Mouse (Mus musculus): Measurements from ENCODE around the gene Adarb1.
A peak's percentile ranks its signal among the peaks of the same experiment; 100 is the strongest.

Adarb1 gene

DNA sequence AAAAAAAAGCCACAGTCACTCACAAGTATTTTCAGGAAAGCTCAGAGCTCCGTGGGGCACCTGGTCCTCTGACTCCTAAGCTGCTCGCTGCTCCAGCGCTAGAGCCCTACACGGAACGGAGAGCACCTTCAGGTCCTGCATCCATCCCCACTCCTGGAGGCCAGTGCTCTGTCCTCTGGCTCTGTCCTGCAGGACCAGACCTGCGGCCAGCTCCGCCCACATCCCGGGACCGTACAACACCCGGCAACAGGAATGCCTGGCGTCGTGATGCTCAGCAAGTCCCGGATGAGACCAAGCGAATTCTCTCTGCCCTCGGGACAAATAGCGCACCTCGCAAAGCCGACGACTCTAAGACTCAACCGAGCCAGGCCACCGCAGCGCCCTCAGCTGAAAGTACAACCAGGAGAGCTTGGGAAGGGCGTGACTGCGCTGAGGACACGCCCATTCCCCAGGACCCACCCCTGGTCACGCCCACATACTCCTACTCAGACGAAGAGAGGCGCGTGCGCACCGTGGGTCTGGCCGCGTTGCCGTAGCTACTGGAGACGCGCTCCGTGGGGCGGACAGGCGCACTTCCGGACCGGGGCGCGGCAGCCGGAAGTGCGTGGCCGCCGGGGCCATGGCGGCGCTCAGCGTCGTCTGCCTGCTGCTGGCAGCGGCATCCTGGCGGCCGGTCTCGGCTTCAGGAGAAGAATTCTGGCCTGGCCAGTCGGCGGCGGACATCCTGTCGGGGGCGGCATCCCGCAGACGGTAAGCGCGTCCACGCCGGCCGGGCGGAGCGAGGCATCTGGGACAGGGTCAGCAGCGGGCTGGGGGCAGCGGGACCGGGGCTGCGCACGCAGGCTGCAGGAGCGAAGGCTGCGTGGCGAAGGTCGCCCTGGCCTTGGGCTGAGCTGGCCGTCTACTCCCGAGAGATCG, 159.1 kb downstream of the Adarb1 start, which contains the start of gene Pofut2:
Gene Pofut2 (plus strand): TSS at position 515 of the 918 bp plus-strand sequence.
- DNase-seq = peak; percentile 99

DNA sequence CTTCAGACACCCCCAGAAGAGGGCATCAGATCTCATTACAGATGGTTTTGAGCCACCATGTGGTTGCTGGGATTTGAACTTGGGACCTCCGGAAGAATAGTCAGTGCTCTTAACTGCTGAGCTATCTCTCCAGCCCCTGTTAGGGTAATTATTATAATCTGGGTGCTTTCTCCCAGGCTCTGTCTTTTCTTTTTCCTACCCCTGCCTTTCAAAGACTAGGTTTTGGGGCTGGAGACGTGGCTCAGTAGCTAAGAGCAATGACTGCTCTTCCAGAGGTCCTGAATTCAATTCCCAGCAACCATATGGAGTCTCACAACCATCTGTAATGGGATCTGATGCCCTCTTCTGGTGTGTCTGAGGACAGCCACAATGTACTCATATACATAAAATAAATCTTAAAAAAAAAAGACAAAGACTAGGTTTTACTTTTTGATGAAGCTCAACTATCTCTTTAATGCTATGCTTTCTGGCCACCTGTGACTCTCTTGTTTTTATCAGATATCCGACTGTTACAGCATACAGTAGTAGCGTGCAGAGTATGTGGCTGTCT, 160.0 kb downstream of the Adarb1 start:
- DNase-seq = no peak

DNA sequence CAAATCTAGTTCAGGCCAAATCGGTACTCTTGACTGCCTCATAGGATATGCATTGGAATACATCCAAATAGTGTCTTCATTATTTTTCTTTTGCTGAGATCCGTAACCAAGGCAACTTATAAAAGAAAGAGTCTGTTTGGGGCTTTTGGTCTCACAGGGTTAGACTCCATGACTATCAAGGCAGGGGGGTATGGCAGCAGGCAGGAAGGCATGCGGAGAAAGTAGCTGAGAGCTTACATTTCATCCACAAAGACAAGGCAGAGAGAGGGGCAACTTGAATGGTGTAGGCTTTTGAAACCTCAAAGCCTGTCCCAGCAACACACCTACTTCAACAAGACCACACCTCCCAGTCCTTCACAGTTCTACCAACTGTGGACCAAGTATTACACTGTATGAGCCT, 162.4 kb downstream of the Adarb1 start:
- no peak for DNase-seq

DNA sequence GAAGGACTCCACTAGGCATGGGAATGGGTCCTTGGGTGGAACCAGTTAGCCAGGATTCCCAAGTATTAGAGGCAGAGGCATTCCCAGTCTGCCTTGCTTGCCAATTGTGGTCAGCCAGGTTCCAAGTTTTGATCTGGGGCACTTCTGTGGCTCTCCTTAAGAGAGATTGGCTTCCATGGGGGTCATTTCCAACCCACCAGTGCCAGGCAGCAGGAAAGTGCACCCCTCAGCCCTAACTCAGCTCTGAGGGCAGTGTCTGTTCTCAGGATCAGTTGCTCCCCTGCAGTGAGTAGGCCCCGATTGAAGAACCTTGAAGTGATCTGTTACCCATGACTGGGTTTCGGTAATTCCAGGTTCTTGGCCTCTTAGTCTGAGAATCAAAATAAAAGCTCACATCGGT, 162.8 kb downstream of the Adarb1 start:
- DNase-seq = no peak

DNA sequence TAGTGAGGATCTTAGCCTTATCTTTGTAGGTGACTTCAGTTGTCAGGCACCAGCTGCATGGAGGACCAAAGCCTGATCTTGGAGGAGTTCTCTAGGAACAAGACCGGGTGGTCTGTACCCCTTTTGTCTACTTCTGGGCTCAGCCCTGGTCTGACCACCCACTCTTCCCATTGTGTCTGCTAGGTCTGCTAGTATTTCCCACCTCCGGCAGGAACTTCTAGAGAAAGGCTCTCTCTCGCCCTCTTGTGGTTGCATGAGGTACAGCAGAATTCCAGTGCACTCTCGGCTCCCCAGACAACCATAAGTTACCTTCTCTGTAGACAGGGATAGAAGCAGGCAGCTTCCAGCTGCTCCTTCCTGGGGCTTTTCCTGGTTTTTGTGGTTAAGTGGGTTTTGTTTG, 165.3 kb downstream of the Adarb1 start:
- DNase-seq = peak; percentile 81

DNA sequence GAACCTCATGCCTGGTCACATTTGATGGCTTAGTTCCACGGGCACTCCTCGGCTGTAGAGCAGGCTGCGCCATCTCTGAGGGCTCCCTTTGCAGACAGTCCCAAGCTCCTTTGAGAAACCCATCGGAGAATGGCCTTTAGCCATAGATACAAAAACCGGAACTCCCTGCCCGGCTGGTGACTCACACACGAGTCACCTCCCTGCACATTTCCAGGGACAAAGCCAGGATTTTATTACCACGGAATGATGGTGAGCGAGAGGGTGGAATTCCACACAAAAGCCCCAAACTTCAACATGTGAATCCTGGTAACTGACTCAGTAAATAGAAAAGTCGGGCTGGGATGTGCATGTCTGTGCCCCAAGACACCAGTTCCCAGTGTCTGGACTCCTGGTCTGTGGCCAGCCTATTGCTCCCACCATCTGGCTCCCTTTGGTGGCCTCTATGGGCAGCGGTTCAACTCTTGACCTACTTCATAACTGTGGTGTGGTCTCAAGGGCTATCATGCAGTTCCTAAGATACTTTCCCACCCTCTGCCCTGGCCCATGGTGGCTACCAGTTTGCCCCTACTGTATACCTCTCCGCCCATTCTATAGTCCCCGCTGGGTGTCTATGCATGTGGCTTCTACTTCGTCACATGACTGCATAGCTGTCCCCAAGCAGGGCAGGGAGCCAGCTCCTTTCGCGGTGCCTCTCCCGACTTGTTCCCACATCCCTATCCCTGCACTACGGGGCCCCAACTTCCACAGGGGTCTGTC, 166.1 kb downstream of the Adarb1 start:
- DNase-seq = no peak

DNA sequence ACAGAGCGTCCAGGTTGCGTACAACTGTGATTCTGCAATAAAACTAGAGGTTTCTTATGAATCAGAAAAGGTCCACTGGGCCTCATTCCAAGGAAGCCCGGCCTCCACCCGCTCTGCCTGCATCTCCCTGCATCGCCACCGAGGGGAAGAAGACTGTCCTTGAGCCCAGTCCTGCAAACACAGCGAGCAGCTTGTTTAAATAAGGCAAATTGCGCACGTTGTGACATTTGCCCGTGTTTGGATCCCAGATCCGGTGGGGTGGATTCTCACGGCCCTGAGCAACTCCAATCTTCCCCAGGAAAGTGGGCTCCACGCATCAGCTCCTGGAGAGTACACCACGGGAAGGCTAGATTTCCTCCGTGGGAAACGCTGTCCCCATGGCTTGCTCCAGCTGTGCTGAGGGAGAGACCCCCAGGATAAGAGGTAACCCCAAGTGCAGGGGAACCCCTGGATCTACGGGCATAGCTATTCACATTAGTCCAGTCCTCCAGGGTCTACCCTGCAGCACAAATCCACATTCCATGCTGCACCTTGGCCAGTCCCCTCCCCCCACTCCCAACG, 166.8 kb downstream of the Adarb1 start:
- DNase-seq = peak; percentile 28

DNA sequence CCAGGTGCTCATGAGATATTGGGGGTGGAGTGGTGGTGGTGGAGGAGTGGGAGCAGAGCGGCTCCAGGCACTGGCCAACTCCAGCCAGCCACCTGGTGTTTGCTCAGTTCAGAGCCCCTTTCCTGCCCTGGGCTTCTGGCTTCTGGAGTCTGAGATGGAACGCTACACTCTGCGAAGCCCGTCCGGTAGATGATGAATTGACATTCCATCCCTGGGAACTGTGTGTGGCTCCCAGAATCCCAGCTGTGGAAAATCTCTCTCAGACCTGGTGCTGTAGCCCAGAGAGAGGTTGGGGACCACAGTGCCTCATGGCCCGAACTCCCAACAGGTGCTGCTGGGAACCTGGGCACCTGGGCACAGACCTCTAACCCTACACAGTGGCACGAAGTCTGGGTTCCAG, 170.4 kb downstream of the Adarb1 start:
- DNase-seq = no peak

DNA sequence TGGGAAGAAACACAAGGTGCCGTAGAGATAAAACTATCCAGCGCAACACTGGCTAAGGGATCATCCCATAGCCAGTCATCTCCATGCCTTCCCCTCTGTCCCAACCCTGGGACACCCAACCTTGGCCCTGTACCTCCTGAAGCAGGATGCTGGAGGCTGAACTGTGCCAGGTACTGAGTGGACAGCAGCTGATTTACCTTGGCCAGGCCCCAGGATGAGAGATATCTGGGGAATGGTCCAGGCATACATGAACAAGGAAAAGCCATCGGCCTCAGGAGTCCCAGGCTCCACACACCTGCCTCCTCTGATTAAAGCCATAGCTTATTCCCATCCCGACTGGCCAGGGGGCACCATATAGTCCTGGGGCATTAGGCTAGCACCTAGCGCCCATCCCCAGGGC, 171.0 kb downstream of the Adarb1 start:
- no peak for DNase-seq

DNA sequence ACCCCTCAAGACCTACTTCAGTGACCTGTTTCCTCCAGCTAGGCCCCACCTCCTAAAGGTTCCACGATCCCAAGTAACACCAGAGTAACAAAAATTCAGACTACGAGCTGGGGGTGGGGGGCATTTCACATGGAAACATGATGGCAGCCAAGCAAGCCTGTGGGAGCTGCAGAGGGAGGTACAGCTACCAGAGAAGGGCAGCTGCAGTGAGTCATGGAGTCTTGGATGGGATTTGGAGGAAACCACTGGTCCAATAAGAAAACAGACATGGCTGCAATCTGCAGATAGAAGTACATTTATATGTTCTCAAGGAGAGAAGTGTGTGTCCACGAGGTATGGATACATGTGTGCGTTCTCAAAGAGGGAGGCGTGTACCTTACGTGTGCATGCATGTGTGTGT, 173.3 kb downstream of the Adarb1 start:
- no peak for DNase-seq

DNA sequence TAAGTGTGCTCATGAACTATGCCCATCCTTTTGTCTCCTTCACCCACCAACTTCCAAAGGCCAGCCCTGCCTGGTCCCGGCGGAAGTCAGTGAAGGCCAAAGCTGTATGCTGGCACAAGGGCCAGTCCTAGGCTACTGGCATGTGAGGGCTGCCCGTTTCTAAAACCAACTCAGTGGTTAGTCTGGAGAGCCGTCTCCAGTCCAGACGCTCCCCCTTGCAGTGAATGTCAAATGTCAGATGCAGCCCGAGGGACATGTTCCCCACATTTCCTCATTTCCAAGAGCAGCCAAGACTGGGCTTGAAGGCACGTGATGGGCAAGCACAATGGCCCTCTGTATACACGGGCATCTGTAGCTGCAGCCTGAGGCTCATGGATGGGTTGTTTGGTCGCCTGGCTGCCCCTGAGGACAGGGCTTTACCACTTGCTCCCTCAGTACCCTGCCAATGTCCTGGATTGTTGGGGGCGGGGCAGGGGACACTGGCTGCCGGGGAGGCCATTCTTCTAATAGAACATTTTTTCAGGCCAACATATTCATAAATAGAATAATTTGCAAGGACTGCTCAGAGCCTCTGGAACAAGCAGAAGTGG, 174.4 kb downstream of the Adarb1 start:
- no peak for DNase-seq

DNA sequence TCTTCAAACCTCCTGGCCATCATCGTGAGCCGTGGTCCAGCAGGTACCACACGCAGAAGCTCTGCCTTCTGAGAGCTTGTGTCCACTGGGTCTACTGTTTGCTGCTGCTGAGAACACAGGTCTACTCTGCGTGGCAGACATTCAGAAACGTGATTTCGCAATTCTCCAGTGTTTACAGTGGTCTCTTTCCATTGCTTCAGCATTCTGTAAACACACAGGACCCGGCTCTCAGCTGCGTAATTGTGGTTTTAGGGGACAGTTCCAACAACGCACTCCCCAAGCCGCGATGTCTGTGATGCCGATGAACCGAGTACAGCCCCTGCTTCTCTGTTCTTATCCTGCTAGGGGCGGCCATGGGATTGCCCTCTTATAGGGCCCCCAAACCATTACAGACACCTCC, 175.2 kb downstream of the Adarb1 start:
- DNase-seq = no peak

DNA sequence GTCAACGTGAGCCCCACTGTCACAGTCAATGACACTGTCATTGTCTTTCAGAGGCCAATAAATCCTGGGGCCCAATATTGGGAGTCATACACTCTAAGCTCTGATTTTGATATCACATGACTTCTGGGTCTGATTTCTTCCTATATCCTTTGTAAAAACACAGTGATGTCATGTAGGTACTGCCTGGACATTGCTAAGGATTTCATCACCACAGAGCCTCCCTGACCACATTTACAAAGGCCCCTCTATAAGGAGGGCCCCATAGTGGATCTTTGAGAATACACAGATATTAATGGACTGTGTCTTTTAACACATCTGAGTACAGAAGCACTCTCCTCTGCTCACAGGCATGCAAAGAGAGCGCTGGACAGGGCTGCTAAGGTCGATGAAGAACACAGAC, 175.7 kb downstream of the Adarb1 start:
- DNase-seq = no peak

DNA sequence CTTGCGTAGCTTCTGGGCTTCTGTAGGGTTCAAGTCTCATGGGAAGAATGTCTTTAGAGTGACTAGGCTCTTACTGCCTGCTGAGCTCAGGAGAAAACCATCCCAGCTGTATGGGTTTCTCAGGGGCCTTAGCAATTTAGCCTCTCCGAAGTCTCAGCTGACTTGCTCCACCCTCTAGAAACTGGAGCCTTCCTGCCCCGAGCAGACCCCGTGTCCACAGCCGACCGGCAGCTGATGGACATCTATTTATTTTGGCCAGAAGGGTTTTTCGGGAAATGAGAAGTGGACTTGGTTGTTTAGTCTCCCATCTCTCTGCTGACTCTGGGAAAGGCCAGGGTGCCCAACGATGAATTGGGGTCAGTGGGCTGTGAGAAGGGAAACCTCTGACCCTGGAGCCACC, 177.3 kb downstream of the Adarb1 start:
- DNase-seq = no peak
